Mouse (Mus musculus) brain, adult 2 months (tissue): ENCODE results near the gene Sap30.
A peak's percentile ranks its signal among the peaks of the same experiment; 100 is the strongest.
"Not testable (repeated sequence)": the region's sequence is repeated elsewhere in the genome, so short reads cannot be mapped to it uniquely, and the experiment has no call there.

Source experiments
- DNase-seq: peaks from one replicate; pipeline ENCODE4 v3.0.0; 2011; ENCODE audit warnings: low read depth, low spot score

Sap30 gene

GRCm38 (mm10) chr8:57487441-57488155, at the start of gene Sap30:
TSS of gene Sap30 (minus strand) at chr8:57487860.
- DNase-seq, result peak; percentile 99

GRCm38 (mm10) chr8:57536167-57536566, 48.5 kb upstream of the Sap30 start:
- DNase-seq, result no peak

GRCm38 (mm10) chr8:57534495-57534894, 46.8 kb upstream of the Sap30 start:
- DNase-seq, result peak; percentile 41

GRCm38 (mm10) chr8:57533106-57533505, 45.4 kb upstream of the Sap30 start:
- DNase-seq, result no peak

GRCm38 (mm10) chr8:57532223-57532622, 44.6 kb upstream of the Sap30 start:
- peak; percentile 62 for DNase-seq

- peak; percentile 90 for DNase-seq
Observed at GRCm38 (mm10) chr8:57530666-57531349, 43.1 kb upstream of the Sap30 start.

GRCm38 (mm10) chr8:57530238-57530637, 42.6 kb upstream of the Sap30 start:
- DNase-seq, result no peak

GRCm38 (mm10) chr8:57528036-57528435, 40.4 kb upstream of the Sap30 start:
- DNase-seq, result no peak

- DNase-seq, result no peak
Observed at GRCm38 (mm10) chr8:57520186-57520786, 32.6 kb upstream of the Sap30 start.

- no peak for DNase-seq
Observed at GRCm38 (mm10) chr8:57517723-57518122, 30.1 kb upstream of the Sap30 start.

GRCm38 (mm10) chr8:57516685-57517084, 29.0 kb upstream of the Sap30 start:
- DNase-seq, result not testable (repeated sequence)

- DNase-seq, result not testable (repeated sequence)
Observed at GRCm38 (mm10) chr8:57513178-57513661, 25.6 kb upstream of the Sap30 start.

- DNase-seq, result no peak
Observed at GRCm38 (mm10) chr8:57512141-57513056, 24.7 kb upstream of the Sap30 start.

GRCm38 (mm10) chr8:57511316-57512118, 23.9 kb upstream of the Sap30 start, which contains the start of gene Hmgb2:
TSS of gene Hmgb2 (plus strand) at chr8:57511907.
- peak; percentile 100 for DNase-seq

GRCm38 (mm10) chr8:57510791-57511315, 23.2 kb upstream of the Sap30 start:
- DNase-seq, result no peak

- DNase-seq, result no peak
Observed at GRCm38 (mm10) chr8:57508657-57509056, 21.0 kb upstream of the Sap30 start.

- DNase-seq, result no peak
Observed at GRCm38 (mm10) chr8:57507556-57508063, 19.9 kb upstream of the Sap30 start.

- DNase-seq, result not testable (repeated sequence)
Observed at GRCm38 (mm10) chr8:57505500-57505899, 17.8 kb upstream of the Sap30 start.

- peak; percentile 74 for DNase-seq
Observed at GRCm38 (mm10) chr8:57503641-57504040, 16.0 kb upstream of the Sap30 start.
